ENCODE assay signal across 22 mouse cellular contexts in the genomic region with DNA sequence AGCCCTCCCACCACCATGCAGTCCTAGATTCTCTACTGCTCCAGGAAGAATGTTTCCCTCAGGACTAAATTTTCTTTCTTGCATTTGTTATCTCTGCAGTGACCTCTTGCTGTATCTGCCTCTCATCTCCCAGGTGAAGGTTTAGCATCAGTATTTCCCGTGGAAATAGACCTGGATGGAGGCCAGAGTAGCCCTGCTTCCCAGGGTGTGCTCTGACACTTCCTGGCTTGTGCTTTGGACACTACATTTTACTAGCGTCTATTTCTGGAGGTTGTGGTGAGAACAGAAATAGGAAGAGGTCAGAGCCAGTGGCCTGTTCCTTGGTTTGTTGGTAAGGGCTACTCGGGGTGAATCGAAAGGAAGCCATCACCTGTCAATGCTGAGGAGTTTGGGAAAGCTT. TPM values are rescaled to one million over a fixed set of nuclear protein-coding genes. Genes with fewer than 3 reads are reported as not detected.
DNase-seq lines count a peak whose midpoint lies in the region; ATAC-seq and TF ChIP-seq lines count a peak whose summit lies in the region.
"Had no signal": no experiment of that assay in that cellular context is flagged by ENCODE, and none has a peak within 500 bp of the region (broad histone marks: within the 10 kb centered on the region; RNA-seq: fewer than 3 reads in every experiment).

No protein-coding gene starts in this region.

- no peak for TF ChIP-seq CTCF in gastrocnemius, adult 2 months (IDR thresholded peaks at IDR 0.05)

- H3K9me3 ChIP-seq in limb, embryonic 14.5 days (ENCODE audit: control insufficient read depth, low read length) = no peaks in the 10 kb centered on the region
- H3K9me3 ChIP-seq in heart, embryonic 11.5 days (replicated peaks; ENCODE audit: control insufficient read depth, low read length) = no peaks in the 10 kb centered on the region
- H3K9me3 ChIP-seq: forebrain, embryonic 15.5 days; heart, embryonic 13.5 days; hindbrain, embryonic 12.5 days; midbrain, embryonic 10.5 days; neural tube, embryonic 15.5 days had no signal

- peaks cover 30% of the 10 kb centered on the region for H3K4me1 ChIP-seq in limb, embryonic 14.5 days (ENCODE audit: control insufficient read depth, insufficient read depth, low read length)
- H3K4me1 ChIP-seq in heart, embryonic 11.5 days (ENCODE audit: control insufficient read depth, insufficient read depth, low read length) = peaks cover 16% of the 10 kb centered on the region; the same call in 1 of the 2 replicates
- H3K4me1 ChIP-seq: neural tube, embryonic 15.5 days had no signal

- ATAC-seq in limb, embryonic 14.5 days (ENCODE audit: low FRiP score, low read depth) = no peak
- no peak for ATAC-seq in heart, embryonic 11.5 days (replicated peaks; ENCODE audit: insufficient number of reproducible peaks, low FRiP score, low TSS enrichment)
- ATAC-seq: forebrain, embryonic 15.5 days had no signal

- intact Hi-C loops in gastrocnemius, adult 2 months (cut with DNase I) = no loop called here

- no peaks in the 10 kb centered on the region for H3K27me3 ChIP-seq in limb, embryonic 14.5 days (ENCODE audit: control insufficient read depth, insufficient read depth, low read length)
- H3K27me3 ChIP-seq in heart, embryonic 11.5 days (ENCODE audit: control insufficient read depth, insufficient read depth, low read length) = no peaks in the 10 kb centered on the region
- H3K27me3 ChIP-seq: forebrain, embryonic 15.5 days; heart, embryonic 13.5 days; hindbrain, embryonic 12.5 days; neural tube, embryonic 15.5 days had no signal

- H3K4me3 ChIP-seq in gastrocnemius, adult 2 months = no peak overlapping the region
- H3K4me3 ChIP-seq in limb, embryonic 14.5 days (replicated peaks; ENCODE audit: low read length) = no peak overlapping the region
- no peak overlapping the region for H3K4me3 ChIP-seq in heart, embryonic 11.5 days (ENCODE audit: low read depth, low read length)
- H3K4me3 ChIP-seq: forebrain, embryonic 15.5 days; hindbrain, embryonic 12.5 days; midbrain, embryonic 10.5 days; neural tube, embryonic 15.5 days had no signal

- DNase-seq in gastrocnemius, adult 18-20 months (ENCODE audit: low spot score) = peak; percentile 3
- DNase-seq in gastrocnemius, adult 2 months = no peak
- peak; percentile 36 to 40 for DNase-seq in cerebellum, adult 18-20 months
- DNase-seq in cerebellum, postnatal 14 days = peak; percentile 64 to 74
- DNase-seq in limb, embryonic 14.5 days (ENCODE audit: low spot score) = no peak
- DNase-seq in adrenal gland, postnatal 10 days = no peak
- DNase-seq in spleen, postnatal 10 days (ENCODE audit: low spot score in 2 of 2) = no peak
- DNase-seq: gastrocnemius, postnatal 14 days; heart, adult 11 months; heart, postnatal 14 days; kidney, adult 18-20 months; kidney, postnatal 14 days; liver had no signal

- no peak for TF ChIP-seq POLR2A in limb, embryonic 14.5 days (IDR thresholded peaks at IDR 0.05; ENCODE audit: borderline replicate concordance, extremely low read depth, insufficient read depth, insufficient read length)

- peak overlapping the region; percentile 42; the same call in 1 of the 2 replicates for H3K4me2 ChIP-seq in limb, embryonic 14.5 days (replicated peaks; ENCODE audit: low read depth, low read length, severe bottlenecking)
- no peak overlapping the region for H3K4me2 ChIP-seq in heart, embryonic 11.5 days
- H3K4me2 ChIP-seq: forebrain, embryonic 15.5 days; neural tube, embryonic 15.5 days had no signal

- no peak overlapping the region for H3K27ac ChIP-seq in gastrocnemius, adult 2 months
- H3K27ac ChIP-seq in limb, embryonic 14.5 days (replicated peaks; ENCODE audit: low read depth, low read length) = peak overlapping the region; percentile 88; the same call in 1 of the 2 replicates
- H3K27ac ChIP-seq in heart, embryonic 11.5 days (ENCODE audit: low read depth, low read length) = no peak overlapping the region
- H3K27ac ChIP-seq: forebrain, embryonic 15.5 days; heart, embryonic 13.5 days; hindbrain, embryonic 12.5 days; macrophage; midbrain, embryonic 10.5 days; neural tube, embryonic 15.5 days had no signal

- WGBS in limb, embryonic 14.5 days = 53% methylated on average over 4 of the region's 4 CpGs
- WGBS in heart, embryonic 11.5 days (ENCODE audit: insufficient replicate concordance) = 47% methylated on average over 4 of the region's 4 CpGs

- no peak overlapping the region for H3K9ac ChIP-seq in limb, embryonic 14.5 days (ENCODE audit: low read depth, low read length, severe bottlenecking)
- H3K9ac ChIP-seq in heart, embryonic 11.5 days (ENCODE audit: low read depth, low read length) = no peak overlapping the region
- H3K9ac ChIP-seq: forebrain, embryonic 15.5 days; hindbrain, embryonic 12.5 days; neural tube, embryonic 15.5 days had no signal

- no peaks in the 10 kb centered on the region for H3K36me3 ChIP-seq in limb, embryonic 14.5 days (ENCODE audit: control insufficient read depth, insufficient read depth, low read length)
- H3K36me3 ChIP-seq in heart, embryonic 11.5 days (ENCODE audit: control insufficient read depth, insufficient read depth, low read length) = no peaks in the 10 kb centered on the region
- H3K36me3 ChIP-seq: forebrain, embryonic 15.5 days; heart, embryonic 13.5 days; hindbrain, embryonic 12.5 days; midbrain, embryonic 10.5 days; neural tube, embryonic 15.5 days had no signal

RNA-seq across cellular contexts. Expression of a gene that starts 16.7 kb away (rescaled TPM):
- under 1 TPM; 0.28 to 0.37 TPM for total RNA-seq in gastrocnemius, adult 18-20 months (2021)
- total RNA-seq in gastrocnemius, adult 2 months (2021) = 1 to 10 TPM in 1 of 2 experiments, under 1 TPM in 1; 0.20 to 1.2 TPM
- 252 and 268 TPM in 2 replicates for polyA plus RNA-seq in limb, embryonic 14.5 days (2012; rRNA removed)
- 139 and 151 TPM in 2 replicates for polyA plus RNA-seq in limb, embryonic 14.5 days (2014; fragmentation: Nextera tagmentation; extraction: Ambion mirVana)
- total RNA-seq in adrenal gland, postnatal 10 days (2021) = 1 to 10 TPM in 1 of 2 experiments, not detected in 1; 1.2 TPM
- 18.5 and 23.8 TPM in 2 replicates for polyA plus RNA-seq in heart, embryonic 11.5 days (2014; fragmentation: Nextera tagmentation; extraction: Ambion mirVana)
- total RNA-seq: adrenal gland, adult 18-20 months had no signal
- polyA plus RNA-seq: macrophage; small intestine, adult 2 months had no signal

Comparison
In these comparisons a context has a peak if more than half of its experiments do, and no peak if none do; other contexts are left out.
1. DNase-seq: peak in gastrocnemius, adult 18-20 months (single experiment), cerebellum, adult 18-20 months (2 of 2) and cerebellum, postnatal 14 days (2 of 2); none in gastrocnemius, adult 2 months (single experiment), limb, embryonic 14.5 days (single experiment), adrenal gland, postnatal 10 days (single experiment) and spleen, postnatal 10 days (0 of 2).